Mouse (Mus musculus): ENCODE results near the gene Pard6b. TPM values are rescaled to one million over a fixed set of nuclear protein-coding genes. Genes with fewer than 3 reads are reported as not detected.
"Not testable (repeated sequence)": the region's sequence is repeated elsewhere in the genome, so short reads cannot be mapped to it uniquely, and the experiment has no call there.

The Pard6b gene
- total RNA-seq, 2 experiments from 2014 or later: 3.1 to 3.4 TPM

- intact Hi-C loops (cut with DNase I): no loop called here
- DNase-seq (ENCODE audit: low spot score): no peak
Observed at GRCm38 (mm10) chr2:168091560-168091959, 10.8 kb downstream of the Pard6b start.

GRCm38 (mm10) chr2:168093077-168093476 is 12.3 kb downstream of the Pard6b start:
- intact Hi-C loops (cut with DNase I): no loop called here
- no peak for DNase-seq (ENCODE audit: low spot score)

GRCm38 (mm10) chr2:168095077-168095476 is 14.3 kb downstream of the Pard6b start:
- intact Hi-C loops (cut with DNase I): loop anchor here (5.0 kb wide), 1 partner anchor 108 kb away; no protein-coding TSS in a partner anchor
- DNase-seq (ENCODE audit: low spot score): no peak

GRCm38 (mm10) chr2:168096487-168096886 is 15.7 kb downstream of the Pard6b start:
- DNase-seq (ENCODE audit: low spot score): no peak
- intact Hi-C loops (cut with DNase I): loop anchor here (5.0 kb wide), 1 partner anchor 109 kb away; no protein-coding TSS in a partner anchor

- intact Hi-C loops (cut with DNase I): loop anchor here (2.0 to 5.0 kb wide), 3 partner anchors 45 to 111 kb away; partner anchors contain the start of gene Ripor3
- peak; percentile 49 for DNase-seq (ENCODE audit: low spot score)
Observed at GRCm38 (mm10) chr2:168098040-168098439, 17.2 kb downstream of the Pard6b start.

- DNase-seq (ENCODE audit: low spot score): no peak
- intact Hi-C loops (cut with DNase I): no loop called here
Observed at GRCm38 (mm10) chr2:168100008-168100407, 19.2 kb downstream of the Pard6b start.

- intact Hi-C loops (cut with DNase I): no loop called here
- no peak for DNase-seq (ENCODE audit: low spot score)
Observed at GRCm38 (mm10) chr2:168101805-168102204, 21.0 kb downstream of the Pard6b start.

- no peak for DNase-seq (ENCODE audit: low spot score)
- intact Hi-C loops (cut with DNase I): no loop called here
Observed at GRCm38 (mm10) chr2:168103341-168103740, 22.5 kb downstream of the Pard6b start.

- intact Hi-C loops (cut with DNase I): no loop called here
- DNase-seq (ENCODE audit: low spot score): no peak
Observed at GRCm38 (mm10) chr2:168104375-168105144, 23.8 kb downstream of the Pard6b start.

- intact Hi-C loops (cut with DNase I): no loop called here
- DNase-seq (ENCODE audit: low spot score): no peak
Observed at GRCm38 (mm10) chr2:168105271-168105670, 24.5 kb downstream of the Pard6b start.

- peak; percentile 48 for DNase-seq (ENCODE audit: low spot score)
- intact Hi-C loops (cut with DNase I): no loop called here
Observed at GRCm38 (mm10) chr2:168106701-168107178, 25.9 kb downstream of the Pard6b start.

- DNase-seq (ENCODE audit: low spot score): no peak
- intact Hi-C loops (cut with DNase I): no loop called here
Observed at GRCm38 (mm10) chr2:168107356-168107755, 26.6 kb downstream of the Pard6b start.

GRCm38 (mm10) chr2:168107901-168108300 is 27.1 kb downstream of the Pard6b start:
- DNase-seq (ENCODE audit: low spot score); intact Hi-C loops (cut with DNase I): not testable (repeated sequence)

GRCm38 (mm10) chr2:168111902-168112301 is 31.1 kb downstream of the Pard6b start:
- intact Hi-C loops (cut with DNase I): loop anchor here (5.0 kb wide), 1 partner anchor 335 kb away; no protein-coding TSS in a partner anchor
- no peak for DNase-seq (ENCODE audit: low spot score)

GRCm38 (mm10) chr2:168113263-168113662 is 32.5 kb downstream of the Pard6b start:
- intact Hi-C loops (cut with DNase I): loop anchor here (5.0 kb wide), 1 partner anchor 334 kb away; no protein-coding TSS in a partner anchor
- DNase-seq (ENCODE audit: low spot score): no peak

- no peak for DNase-seq (ENCODE audit: low spot score)
- intact Hi-C loops (cut with DNase I): loop anchor here (5.0 kb wide), 1 partner anchor 334 kb away; no protein-coding TSS in a partner anchor
Observed at GRCm38 (mm10) chr2:168113692-168114091, 32.9 kb downstream of the Pard6b start.

- intact Hi-C loops (cut with DNase I): loop anchor here (5.0 kb wide), 1 partner anchor 332 kb away; no protein-coding TSS in a partner anchor
- DNase-seq (ENCODE audit: low spot score): peak; percentile 38
Observed at GRCm38 (mm10) chr2:168114699-168115350, 34.0 kb downstream of the Pard6b start.

- no peak for DNase-seq (ENCODE audit: low spot score)
- intact Hi-C loops (cut with DNase I): loop anchor here (2.0 kb wide), 1 partner anchor 93 kb away; no protein-coding TSS in a partner anchor
Observed at GRCm38 (mm10) chr2:168115826-168116225, 35.0 kb downstream of the Pard6b start.

GRCm38 (mm10) chr2:168117147-168117546 is 36.3 kb downstream of the Pard6b start:
- DNase-seq (ENCODE audit: low spot score): no peak
- intact Hi-C loops (cut with DNase I): loop anchor here (2.0 kb wide), 1 partner anchor 92 kb away; no protein-coding TSS in a partner anchor

- intact Hi-C loops (cut with DNase I): loop anchor here (2.0 kb wide), 1 partner anchor 91 kb away; no protein-coding TSS in a partner anchor
- no peak for DNase-seq (ENCODE audit: low spot score)
Observed at GRCm38 (mm10) chr2:168117553-168117952, 36.7 kb downstream of the Pard6b start.
